Mouse (Mus musculus) kidney, adult 2 months (tissue): ENCODE data around the gene Gpc5. TPM values are rescaled to one million over a fixed set of nuclear protein-coding genes. Genes with fewer than 3 reads are reported as not detected.

Experiments
- DNase-seq: peaks from one replicate; pipeline ENCODE4 v3.0.0; 2021
- H3K27ac ChIP-seq: fragments of 200-500 bp; 2 replicates; pipeline ENCODE4 v1.5.1; 2012; ENCODE audit warnings: low read depth, low read length, control low read depth, inconsistent platforms; ENCODE audit not compliant: insufficient read depth
- H3K27me3 ChIP-seq: fragments of 200-500 bp; replicated peaks from 2 replicates; pipeline ENCODE4 v1.6.1; 2012; ENCODE audit warnings: mild to moderate bottlenecking, moderate library complexity, low read length, inconsistent platforms; ENCODE audit not compliant: control insufficient read depth, insufficient read depth
- H3K36me3 ChIP-seq: fragments of 200-500 bp; 2 replicates; pipeline ENCODE4 v1.6.1; 2012; ENCODE audit warnings: mild to moderate bottlenecking, moderate library complexity, low read length, inconsistent platforms; ENCODE audit not compliant: control insufficient read depth, insufficient read depth
- H3K4me1 ChIP-seq: fragments of 200-500 bp; 2 replicates; pipeline ENCODE4 v1.6.1; 2011; ENCODE audit warnings: low read length; ENCODE audit not compliant: control insufficient read depth, insufficient read depth
- H3K4me3 ChIP-seq: fragments of 200-500 bp; 2 replicates; pipeline ENCODE4 v1.5.1; 2011; ENCODE audit warnings: mild to moderate bottlenecking, low read depth, low read length, control low read depth; ENCODE audit not compliant: insufficient read depth
- CTCF ChIP-seq: fragments of 200-500 bp; conservative IDR thresholded peaks from 2 replicates; pipeline ENCODE4 v1.5.1; 2011; ENCODE audit warnings: low read depth, mild to moderate bottlenecking, control low read depth, low read length, moderate library complexity, mixed read lengths; ENCODE audit not compliant: insufficient read depth, insufficient read length
- POLR2A ChIP-seq: fragments of 200-500 bp; IDR thresholded peaks from one replicate; pipeline ENCODE4 v1.6.1; 2011; ENCODE audit warnings: low read depth, low read length, control low read depth
- whole genome bisulfite sequencing: fragments of 180-500 bp; shearing (Covaris S2); methylation state at CpG from one replicate; pipeline ENCODE4 v1.1.7; 2018; 5-methylcytosine and 5-hydroxymethylcytosine counted together
- polyA plus RNA-seq: library from polyadenylated mRNA; depleted of rRNA; stranded (reverse); fragments of >200 nt; gene quantifications from 2 replicates; pipeline ENCODE4 v1.2.3, GENCODE M21; 2012

Gpc5 gene
- polyA plus RNA-seq, 1 experiment = 0.69 TPM

DNA sequence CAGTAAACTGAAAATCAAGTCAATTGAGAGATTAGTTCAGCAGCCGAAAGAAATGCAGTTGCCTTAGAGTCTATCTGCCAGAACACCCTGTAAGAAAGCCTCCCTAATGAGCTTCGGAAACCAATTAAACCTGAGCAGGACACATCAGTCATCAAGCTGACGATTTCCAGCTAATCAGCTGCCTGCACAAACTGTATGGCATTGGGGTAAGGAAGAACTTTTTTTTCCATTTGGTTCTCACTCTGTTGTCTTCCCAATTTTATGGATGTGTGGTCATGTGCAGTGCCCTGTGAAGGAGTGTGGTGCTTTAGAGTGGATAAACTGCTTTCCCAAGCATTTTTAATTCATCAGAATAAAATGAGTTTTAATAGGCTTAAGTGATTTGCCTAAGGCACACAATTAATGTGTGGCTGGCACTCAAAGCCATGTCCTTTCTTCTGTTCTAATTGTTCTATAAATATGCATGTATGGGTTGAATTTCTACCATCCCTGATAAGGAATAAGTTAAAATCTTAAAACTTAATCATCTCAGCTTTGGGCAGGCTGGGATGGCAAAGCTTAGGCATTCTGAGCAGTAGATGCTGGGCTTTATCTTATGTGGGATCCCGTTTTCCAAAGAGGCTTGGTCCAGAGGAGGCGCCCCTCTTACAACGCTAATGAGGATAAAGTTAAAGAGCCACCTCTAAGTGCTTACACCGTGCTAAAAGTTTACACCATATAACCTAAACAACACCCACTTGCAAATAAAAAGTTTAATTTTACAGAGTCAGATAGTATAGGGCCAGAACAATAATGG lies 687.6 kb downstream of the Gpc5 start:
- WGBS = 51% methylated on average over 7 of the region's 7 CpGs
- Histone ChIP-seq H3K27ac (no peak overlapping the region), H3K4me1 (no peaks in the 10 kb centered on the region; the same call in 1 of the 2 replicates), H3K36me3 (no peaks in the 10 kb centered on the region), H3K4me3 (no peak overlapping the region), H3K27me3 (no peaks in the 10 kb centered on the region)
- DNase-seq = no peak
- TF ChIP-seq CTCF = no peak
- TF ChIP-seq POLR2A = no peak

GRCm38 (mm10) chr14:115804751-115805150 lies 712.7 kb downstream of the Gpc5 start:
- no peaks in the 10 kb centered on the region for H3K27me3 ChIP-seq
- TF ChIP-seq POLR2A = no peak
- no peak for TF ChIP-seq CTCF
- no peak overlapping the region for H3K4me3 ChIP-seq
- no peaks in the 10 kb centered on the region for H3K36me3 ChIP-seq
- 17% methylated on average over 2 of the region's 2 CpGs for WGBS
- H3K4me1 ChIP-seq = no peaks in the 10 kb centered on the region
- DNase-seq = no peak
- no peak overlapping the region for H3K27ac ChIP-seq

DNA sequence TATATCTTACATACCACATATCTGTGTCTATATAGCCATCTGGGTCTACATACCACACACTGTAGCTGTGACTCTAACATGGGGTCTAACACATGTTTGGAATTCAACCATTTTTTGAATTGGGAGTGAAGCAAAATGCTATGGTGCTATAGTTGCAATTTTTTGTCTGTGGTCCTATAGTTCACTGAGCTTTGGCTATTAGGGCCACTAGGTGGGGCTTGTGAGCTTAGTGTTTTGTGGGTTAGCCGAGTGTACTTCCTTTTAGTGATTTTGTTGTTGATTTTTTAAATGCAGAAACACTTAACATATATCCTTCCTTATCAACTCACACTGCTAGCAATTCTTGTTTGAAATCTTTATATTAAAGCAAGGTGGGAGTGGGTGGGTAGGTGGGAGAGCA lies 727.0 kb downstream of the Gpc5 start:
- H3K4me1 ChIP-seq = no peaks in the 10 kb centered on the region
- TF ChIP-seq POLR2A = no peak
- no peak for TF ChIP-seq CTCF
- no peak for DNase-seq
- H3K4me3 ChIP-seq = no peak overlapping the region
- WGBS = 7% methylated on average over 1 of the region's 1 CpGs
- H3K27me3 ChIP-seq = no peaks in the 10 kb centered on the region
- no peak overlapping the region for H3K27ac ChIP-seq
- H3K36me3 ChIP-seq = no peaks in the 10 kb centered on the region

GRCm38 (mm10) chr14:115821657-115822056 lies 729.6 kb downstream of the Gpc5 start:
- 84% methylated on average over 7 of the region's 7 CpGs for WGBS
- DNase-seq = no peak
- TF ChIP-seq CTCF (no peak), POLR2A (no peak)

GRCm38 (mm10) chr14:115830485-115830884 lies 738.5 kb downstream of the Gpc5 start:
- H3K4me3 ChIP-seq = no peak overlapping the region
- 57% methylated on average over 5 of the region's 5 CpGs for WGBS
- no peak for TF ChIP-seq CTCF
- no peak for TF ChIP-seq POLR2A
- H3K4me1 ChIP-seq = no peaks in the 10 kb centered on the region
- DNase-seq = no peak
- no peak overlapping the region for H3K27ac ChIP-seq
- H3K36me3 ChIP-seq = no peaks in the 10 kb centered on the region
- H3K27me3 ChIP-seq = no peaks in the 10 kb centered on the region

More at GRCm38 (mm10) chr14:115821657-115822056, 729.6 kb downstream of the Gpc5 start:
- Histone ChIP-seq H3K27ac (no peak overlapping the region), H3K4me3 (no peak overlapping the region), H3K27me3 (no peaks in the 10 kb centered on the region), H3K36me3 (no peaks in the 10 kb centered on the region), H3K4me1 (no peaks in the 10 kb centered on the region)

DNA sequence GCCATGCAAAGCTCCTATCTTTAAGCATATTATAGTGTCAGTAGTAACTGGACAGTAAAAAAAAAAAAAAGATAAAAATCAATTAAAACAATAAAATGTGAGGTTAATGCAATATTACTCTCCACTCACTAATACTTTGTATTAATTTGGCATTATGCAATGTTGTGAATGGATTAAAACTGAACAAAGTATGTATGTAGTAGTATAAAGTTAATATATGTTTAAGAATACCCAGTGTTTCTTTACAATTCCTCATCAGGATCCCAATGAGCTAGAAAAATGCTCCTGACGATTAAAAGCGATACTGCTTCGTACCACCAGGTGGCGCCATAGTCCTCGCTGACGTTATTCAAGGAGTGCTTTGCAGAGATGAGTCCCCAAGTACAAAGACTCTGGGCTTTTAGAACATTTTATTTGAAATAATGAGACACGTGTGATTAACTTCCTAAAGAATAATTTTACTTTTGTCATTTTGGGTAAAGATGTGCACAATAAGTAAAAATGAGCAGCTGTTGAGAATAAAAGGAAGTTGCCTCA lies 739.3 kb downstream of the Gpc5 start:
- H3K4me1 ChIP-seq = no peaks in the 10 kb centered on the region
- H3K36me3 ChIP-seq = no peaks in the 10 kb centered on the region
- no peaks in the 10 kb centered on the region for H3K27me3 ChIP-seq
- H3K4me3 ChIP-seq = no peak overlapping the region
- TF ChIP-seq CTCF (peak; percentile 84), POLR2A (no peak)
- WGBS = 2% methylated on average over 7 of the region's 7 CpGs
- DNase-seq = peak; percentile 66
- no peak overlapping the region for H3K27ac ChIP-seq

- no peaks in the 10 kb centered on the region for H3K36me3 ChIP-seq
- TF ChIP-seq POLR2A (no peak), CTCF (no peak)
- WGBS = 70% methylated on average over 10 of the region's 10 CpGs
- no peak overlapping the region for H3K4me3 ChIP-seq
- no peak for DNase-seq
- H3K27me3 ChIP-seq = no peaks in the 10 kb centered on the region
- no peaks in the 10 kb centered on the region for H3K4me1 ChIP-seq
- no peak overlapping the region for H3K27ac ChIP-seq
Measured at GRCm38 (mm10) chr14:115831854-115832625, 740.0 kb downstream of the Gpc5 start.
